Mouse (Mus musculus): Measurements from ENCODE around the gene Gm42791.

Gene Gm42791

GRCm38 (mm10) chr5:148984961-148985360 is 10.0 kb downstream of the Gm42791 start:
- in situ Hi-C loops (cut with MboI; ENCODE audit: low pct_unique_long_range_greater_than_20kb in 1 of 2, low sequenced_read_pairs in 2 of 2, unreplicated experiment in 1 of 2), result no loop called here

DNA sequence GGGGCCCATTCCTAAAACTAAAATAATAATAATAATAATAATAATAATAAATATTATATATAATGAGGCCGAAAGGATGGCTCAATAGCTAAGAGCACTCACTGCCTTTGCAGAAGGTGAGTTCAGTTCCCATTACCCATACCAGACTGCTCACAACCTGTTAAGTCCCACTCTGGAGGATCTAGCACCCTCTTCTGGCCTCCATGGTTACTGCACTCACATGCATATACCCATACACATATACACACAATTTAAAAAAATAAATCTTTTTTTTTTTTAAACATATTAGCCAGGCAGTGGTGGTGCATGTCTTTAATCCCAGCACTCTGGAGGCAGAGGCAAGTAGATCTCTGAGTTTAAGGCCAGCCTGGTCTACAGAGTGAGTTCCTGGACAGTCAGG is 11.3 kb downstream of the Gm42791 start:
- in situ Hi-C loops (cut with MboI; ENCODE audit: low pct_unique_long_range_greater_than_20kb in 1 of 2, low sequenced_read_pairs in 2 of 2, unreplicated experiment in 1 of 2), result no loop called here

DNA sequence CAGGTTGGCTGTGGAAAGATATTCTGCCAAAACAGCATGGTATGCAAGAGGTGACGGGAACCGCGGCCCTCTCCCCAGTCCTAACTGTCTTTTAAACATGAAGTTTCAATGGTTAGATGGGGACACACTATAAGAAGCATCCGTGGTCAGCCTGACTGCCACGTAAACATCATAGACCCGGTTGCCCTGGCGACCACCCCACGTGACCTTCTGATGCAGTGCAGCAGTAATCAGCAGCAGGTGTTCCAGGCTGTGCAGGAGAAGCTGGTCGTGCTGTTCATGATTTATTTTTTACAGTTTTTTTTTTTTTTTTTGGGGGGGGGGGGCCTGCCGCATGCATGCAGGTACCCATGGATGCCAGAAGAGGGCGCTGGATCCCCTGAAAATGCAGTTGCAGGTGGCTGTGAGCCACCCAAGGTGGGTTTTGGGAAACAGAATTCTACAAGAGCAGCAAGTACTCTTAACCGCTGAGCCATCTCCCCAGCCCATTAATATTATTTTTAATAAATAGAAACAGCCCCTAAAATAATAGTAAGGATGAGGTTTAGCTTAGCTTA is 11.8 kb downstream of the Gm42791 start:
- in situ Hi-C loops (cut with MboI; ENCODE audit: low pct_unique_long_range_greater_than_20kb in 1 of 2, low sequenced_read_pairs in 2 of 2, unreplicated experiment in 1 of 2), result no loop called here

DNA sequence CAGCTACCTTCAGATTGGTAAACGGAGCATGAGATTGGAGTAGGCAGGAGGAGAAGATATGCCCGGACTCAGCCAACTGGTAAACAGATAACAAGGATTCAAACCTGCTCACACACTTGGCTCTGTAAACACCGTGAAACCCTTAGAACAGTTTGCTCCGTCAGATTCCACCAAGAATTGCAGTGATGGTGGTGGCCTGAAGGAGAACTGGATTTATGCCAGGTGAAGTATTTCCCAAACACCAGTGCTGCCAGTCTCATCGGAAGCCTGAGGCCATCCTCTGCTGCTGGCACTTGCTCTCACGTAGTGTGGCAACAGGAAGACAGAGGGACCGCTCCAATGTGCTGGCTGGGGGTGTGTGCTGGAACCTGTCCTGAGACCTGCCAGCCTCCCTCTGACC is 12.6 kb downstream of the Gm42791 start:
- in situ Hi-C loops (cut with MboI; ENCODE audit: low pct_unique_long_range_greater_than_20kb in 1 of 2, low sequenced_read_pairs in 2 of 2, unreplicated experiment in 1 of 2), result no loop called here

DNA sequence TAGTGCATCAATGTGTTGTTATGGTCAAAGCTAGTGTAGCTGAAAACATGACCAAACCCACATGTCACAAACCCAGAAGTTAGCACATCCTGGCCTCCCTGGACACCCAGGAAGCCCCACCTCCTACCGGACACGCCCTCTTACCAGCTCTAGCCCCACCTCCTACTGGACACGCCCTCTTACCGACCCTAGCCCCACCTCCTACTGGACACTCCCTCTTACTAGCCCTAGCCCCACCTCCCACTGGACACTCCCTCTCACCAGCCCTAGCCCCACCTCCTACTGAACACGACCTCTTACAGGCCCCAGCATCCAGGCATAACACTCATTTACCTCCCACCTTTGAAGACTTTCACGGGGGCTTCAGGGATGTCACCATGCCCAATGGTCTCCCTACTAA is 14.3 kb downstream of the Gm42791 start:
- in situ Hi-C loops (cut with MboI; ENCODE audit: low pct_unique_long_range_greater_than_20kb in 1 of 2, low sequenced_read_pairs in 2 of 2, unreplicated experiment in 1 of 2), result no loop called here

DNA sequence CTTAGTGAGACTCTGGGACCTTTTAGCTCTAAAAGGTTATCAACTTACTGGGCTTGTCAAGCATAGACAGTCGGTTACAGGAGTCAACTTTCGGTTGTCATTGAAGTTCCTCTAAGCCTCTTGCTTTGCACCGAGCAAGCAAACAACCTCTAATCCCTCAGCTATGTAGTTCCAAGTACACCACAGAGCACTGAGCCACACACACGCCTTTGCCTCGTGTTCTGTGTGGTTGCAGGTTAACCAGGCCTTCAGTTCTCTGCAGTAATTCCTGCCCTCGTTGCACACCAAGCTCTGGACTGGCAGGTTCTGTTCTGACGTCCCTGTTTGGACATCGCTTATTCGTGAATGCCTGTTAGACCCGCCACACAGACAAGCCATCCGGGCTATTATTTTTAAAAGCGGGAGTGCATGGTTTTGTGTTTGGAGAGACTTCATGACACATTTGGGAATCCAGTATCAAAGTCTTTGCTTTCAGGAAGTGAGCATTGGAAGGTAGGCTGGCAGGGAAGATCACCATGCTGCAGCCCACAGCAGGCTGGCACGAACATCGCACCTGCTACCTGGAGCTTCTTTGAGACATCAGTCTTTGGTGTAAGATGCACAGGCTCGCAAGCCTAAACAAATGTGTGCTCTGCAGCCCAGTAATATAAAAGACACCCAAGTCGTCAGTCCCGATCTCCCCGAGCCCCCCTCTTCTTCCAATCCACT is 16.3 kb downstream of the Gm42791 start:
- in situ Hi-C loops (cut with MboI; ENCODE audit: low pct_unique_long_range_greater_than_20kb in 1 of 2, low sequenced_read_pairs in 2 of 2, unreplicated experiment in 1 of 2), result no loop called here

DNA sequence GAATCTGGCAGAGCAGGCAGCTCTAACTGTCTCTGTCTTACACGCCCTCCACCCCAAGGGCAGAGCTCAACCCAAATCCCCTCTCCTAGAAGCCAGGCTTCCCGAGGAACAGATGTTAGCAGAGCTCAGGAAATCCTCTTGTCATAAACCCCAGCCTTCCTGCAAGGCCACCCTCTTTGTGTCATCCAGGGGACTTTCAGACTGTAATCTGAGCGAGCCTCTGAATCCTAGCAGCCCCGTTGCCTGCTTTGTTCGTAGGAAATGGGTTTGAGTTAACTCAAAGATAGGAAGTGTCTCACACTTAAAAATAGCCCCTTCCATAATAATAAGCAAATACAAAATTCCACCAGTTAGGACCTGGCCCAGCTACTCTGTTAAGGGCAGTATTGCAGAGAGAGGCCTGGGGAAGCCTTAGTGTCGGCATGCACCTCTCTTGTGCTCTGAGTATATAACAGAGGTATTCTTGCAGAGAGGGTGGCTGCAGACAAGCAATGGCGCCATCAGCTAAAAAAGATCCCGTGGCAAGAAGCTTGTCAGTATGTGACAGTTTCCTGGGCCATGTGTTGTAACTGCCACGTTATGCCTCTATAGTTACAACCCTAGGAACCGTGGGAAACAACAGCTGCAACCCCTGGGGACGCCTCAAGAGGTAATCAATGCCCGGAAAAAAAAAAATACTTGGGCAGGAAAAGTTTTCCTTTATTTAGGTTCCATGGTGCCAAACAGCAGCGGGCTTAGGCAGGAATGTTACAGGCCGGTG is 17.1 kb downstream of the Gm42791 start:
- in situ Hi-C loops (cut with MboI; ENCODE audit: low pct_unique_long_range_greater_than_20kb in 1 of 2, low sequenced_read_pairs in 2 of 2, unreplicated experiment in 1 of 2), result no loop called here

GRCm38 (mm10) chr5:148976876-148977275 is 18.1 kb downstream of the Gm42791 start:
- in situ Hi-C loops (cut with MboI; ENCODE audit: low pct_unique_long_range_greater_than_20kb in 1 of 2, low sequenced_read_pairs in 2 of 2, unreplicated experiment in 1 of 2), result no loop called here

DNA sequence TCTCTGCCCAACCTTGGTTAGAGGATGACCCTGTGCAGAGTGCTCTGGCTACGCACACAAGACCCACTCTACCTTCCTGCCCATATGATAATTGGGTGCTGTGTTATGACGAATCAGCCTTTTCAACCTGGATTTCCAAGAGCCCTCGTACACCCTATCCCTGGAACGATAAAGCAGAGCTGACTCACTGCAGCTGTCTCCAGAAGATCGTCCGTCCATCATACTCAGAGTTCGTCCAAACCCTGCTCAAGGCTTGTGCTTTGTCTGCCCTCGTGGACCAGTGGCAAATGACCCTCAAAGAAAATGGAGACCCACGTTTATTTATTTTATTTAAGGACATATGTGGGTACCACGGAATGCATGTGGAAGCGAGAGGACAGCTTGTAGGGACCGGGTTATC is 19.9 kb downstream of the Gm42791 start:
- in situ Hi-C loops (cut with MboI; ENCODE audit: low pct_unique_long_range_greater_than_20kb in 1 of 2, low sequenced_read_pairs in 2 of 2, unreplicated experiment in 1 of 2), result no loop called here

GRCm38 (mm10) chr5:148973019-148973668 is 21.8 kb downstream of the Gm42791 start:
- in situ Hi-C loops (cut with MboI; ENCODE audit: low pct_unique_long_range_greater_than_20kb in 1 of 2, low sequenced_read_pairs in 2 of 2, unreplicated experiment in 1 of 2), result no loop called here

GRCm38 (mm10) chr5:148972167-148972566 is 22.8 kb downstream of the Gm42791 start:
- in situ Hi-C loops (cut with MboI; ENCODE audit: low pct_unique_long_range_greater_than_20kb in 1 of 2, low sequenced_read_pairs in 2 of 2, unreplicated experiment in 1 of 2), result no loop called here

DNA sequence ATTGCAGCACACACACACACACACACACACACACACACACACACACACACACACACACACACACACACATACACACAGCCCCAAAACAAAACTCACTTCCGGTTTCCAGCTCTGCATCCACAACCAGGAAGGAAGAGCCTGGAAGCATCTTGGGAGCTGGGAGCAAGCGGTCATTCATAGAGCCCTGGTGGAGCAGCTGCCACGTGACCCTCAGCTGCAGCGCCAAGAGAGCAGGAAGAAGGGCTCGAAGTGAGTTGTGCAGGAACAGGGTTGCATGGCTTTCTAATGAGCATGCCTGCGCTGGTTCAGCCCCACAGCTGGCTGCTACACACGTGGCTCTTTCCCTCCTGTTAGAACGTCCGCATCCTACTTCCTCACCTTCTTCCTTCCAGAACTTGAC is 25.3 kb downstream of the Gm42791 start:
- in situ Hi-C loops (cut with MboI; ENCODE audit: low pct_unique_long_range_greater_than_20kb in 1 of 2, low sequenced_read_pairs in 2 of 2, unreplicated experiment in 1 of 2), result no loop called here

GRCm38 (mm10) chr5:148968958-148969576 is 25.9 kb downstream of the Gm42791 start:
- in situ Hi-C loops (cut with MboI; ENCODE audit: low pct_unique_long_range_greater_than_20kb in 1 of 2, low sequenced_read_pairs in 2 of 2, unreplicated experiment in 1 of 2), result no loop called here

DNA sequence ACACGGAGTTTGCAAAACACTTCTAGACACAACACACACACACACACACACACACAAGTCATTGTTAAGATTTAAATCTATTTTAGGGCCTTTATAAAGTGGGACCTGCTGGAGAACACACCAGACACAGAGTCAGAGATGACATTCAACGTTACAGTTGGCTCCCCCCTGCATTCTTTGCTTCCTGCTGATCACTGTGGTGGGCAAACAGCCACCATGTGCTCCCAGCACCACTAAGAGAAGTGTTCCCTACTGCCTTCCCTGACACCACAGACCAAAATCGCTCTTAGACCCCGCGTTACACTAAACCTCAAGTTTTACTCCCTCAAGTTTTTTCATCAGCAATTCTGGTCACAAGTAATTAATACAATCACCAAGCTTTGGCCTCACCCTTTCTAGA is 26.8 kb downstream of the Gm42791 start:
- in situ Hi-C loops (cut with MboI; ENCODE audit: low pct_unique_long_range_greater_than_20kb in 1 of 2, low sequenced_read_pairs in 2 of 2, unreplicated experiment in 1 of 2), result no loop called here

DNA sequence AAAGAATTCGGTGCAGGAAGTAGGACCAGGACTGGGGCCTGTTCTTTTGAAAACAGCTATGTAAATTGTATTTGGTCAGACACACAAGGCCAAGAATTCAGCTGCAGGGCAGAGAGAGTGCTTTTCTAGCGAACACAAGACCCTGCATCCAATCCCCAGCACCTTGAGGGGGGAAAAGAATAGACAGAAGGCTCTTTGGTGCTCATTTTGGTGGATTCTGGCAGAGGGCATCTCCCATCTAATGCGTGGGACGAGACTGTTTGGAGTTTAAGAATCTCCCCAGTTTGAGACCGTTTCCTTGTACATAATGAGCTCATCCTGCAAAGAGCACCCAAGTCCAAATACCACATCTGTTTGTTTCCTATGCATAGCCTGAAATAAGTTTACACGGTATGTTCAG is 28.6 kb downstream of the Gm42791 start:
- in situ Hi-C loops (cut with MboI; ENCODE audit: low pct_unique_long_range_greater_than_20kb in 1 of 2, low sequenced_read_pairs in 2 of 2, unreplicated experiment in 1 of 2), result no loop called here

GRCm38 (mm10) chr5:148965691-148966333 is 29.1 kb downstream of the Gm42791 start:
- in situ Hi-C loops (cut with MboI; ENCODE audit: low pct_unique_long_range_greater_than_20kb in 1 of 2, low sequenced_read_pairs in 2 of 2, unreplicated experiment in 1 of 2), result no loop called here

- in situ Hi-C loops (cut with MboI; ENCODE audit: low pct_unique_long_range_greater_than_20kb in 1 of 2, low sequenced_read_pairs in 2 of 2, unreplicated experiment in 1 of 2), result no loop called here
These were observed 29.8 kb downstream of the Gm42791 start for GRCm38 (mm10) chr5:148965089-148965591.

GRCm38 (mm10) chr5:148964251-148964650 is 30.7 kb downstream of the Gm42791 start:
- in situ Hi-C loops (cut with MboI; ENCODE audit: low pct_unique_long_range_greater_than_20kb in 1 of 2, low sequenced_read_pairs in 2 of 2, unreplicated experiment in 1 of 2), result no loop called here

Measured in mouse embryonic stem cell (cell line).